Mouse (Mus musculus) midbrain, embryonic 11.5 days (tissue): ENCODE data around the gene Mcm7. TPM values are rescaled to one million over a fixed set of nuclear protein-coding genes. Genes with fewer than 3 reads are reported as not detected.
A peak's percentile ranks its signal among the peaks of the same experiment; 100 is the strongest.

Experiments
- ATAC-seq: fragments of 200-750 bp; cut with Nextera tagmentation; 2 replicates; pipeline ENCODE4 v1.8.0; 2017; ENCODE audit warnings: moderate TSS enrichment, moderate library complexity; ENCODE audit not compliant: low FRiP score
- DNase-seq: peaks from one replicate; pipeline ENCODE4 v3.0.0; 2015; ENCODE audit warnings: low spot score; ENCODE audit errors: missing footprints
- H3K27ac ChIP-seq: fragments of 300-500 bp; sonication (generic); 2 replicates; pipeline ENCODE4 v1.5.1; 2014; ENCODE audit warnings: low read depth, low read length
- H3K27me3 ChIP-seq: fragments of 300-500 bp; sonication (generic); 2 replicates; pipeline ENCODE4 v1.6.1; 2014; ENCODE audit warnings: mild to moderate bottlenecking, low read length, moderate library complexity, mixed read lengths; ENCODE audit not compliant: control insufficient read depth, insufficient read depth
- H3K36me3 ChIP-seq: fragments of 300-500 bp; sonication (generic); 2 replicates; pipeline ENCODE4 v1.6.1; 2014; ENCODE audit warnings: mild to moderate bottlenecking, low read length, moderate library complexity, mixed read lengths; ENCODE audit not compliant: control insufficient read depth, insufficient read depth
- H3K4me1 ChIP-seq: fragments of 300-500 bp; sonication (generic); 2 replicates; pipeline ENCODE4 v1.6.1; 2014; ENCODE audit warnings: low read length; ENCODE audit not compliant: control insufficient read depth, insufficient read depth
- H3K4me2 ChIP-seq: fragments of 300-500 bp; sonication (generic); 2 replicates; pipeline ENCODE4 v1.6.1; 2014; ENCODE audit warnings: mild to moderate bottlenecking, moderate library complexity
- H3K4me3 ChIP-seq: fragments of 300-500 bp; sonication (generic); 2 replicates; pipeline ENCODE4 v1.5.1; 2014; ENCODE audit warnings: low read depth, low read length
- H3K9ac ChIP-seq: fragments of 300-500 bp; sonication (generic); 2 replicates; pipeline ENCODE4 v1.6.1; 2014; ENCODE audit warnings: low read length
- H3K9me3 ChIP-seq: fragments of 300-500 bp; sonication (generic); 2 replicates; pipeline ENCODE4 v1.6.1; 2016; ENCODE audit warnings: low read length; ENCODE audit not compliant: control insufficient read depth
- WGBS: fragments of 180-500 bp; shearing (Covaris S2); extraction: QIAGEN DNeasy Blood & Tissue Kit; methylation state at CpG from one replicate; pipeline ENCODE4 v1.1.7; 2014; 5-methylcytosine and 5-hydroxymethylcytosine counted together
- polyA plus RNA-seq: library from polyadenylated mRNA; unstranded; fragments of >200 nt; fragmentation: Nextera tagmentation; extraction: Ambion mirVana; gene quantifications from 2 replicates; pipeline ENCODE4 v1.2.1, GENCODE M21; 2014

The Mcm7 gene
- polyA plus RNA-seq, 1 experiment from 2014 or later, result 320 TPM

DNA sequence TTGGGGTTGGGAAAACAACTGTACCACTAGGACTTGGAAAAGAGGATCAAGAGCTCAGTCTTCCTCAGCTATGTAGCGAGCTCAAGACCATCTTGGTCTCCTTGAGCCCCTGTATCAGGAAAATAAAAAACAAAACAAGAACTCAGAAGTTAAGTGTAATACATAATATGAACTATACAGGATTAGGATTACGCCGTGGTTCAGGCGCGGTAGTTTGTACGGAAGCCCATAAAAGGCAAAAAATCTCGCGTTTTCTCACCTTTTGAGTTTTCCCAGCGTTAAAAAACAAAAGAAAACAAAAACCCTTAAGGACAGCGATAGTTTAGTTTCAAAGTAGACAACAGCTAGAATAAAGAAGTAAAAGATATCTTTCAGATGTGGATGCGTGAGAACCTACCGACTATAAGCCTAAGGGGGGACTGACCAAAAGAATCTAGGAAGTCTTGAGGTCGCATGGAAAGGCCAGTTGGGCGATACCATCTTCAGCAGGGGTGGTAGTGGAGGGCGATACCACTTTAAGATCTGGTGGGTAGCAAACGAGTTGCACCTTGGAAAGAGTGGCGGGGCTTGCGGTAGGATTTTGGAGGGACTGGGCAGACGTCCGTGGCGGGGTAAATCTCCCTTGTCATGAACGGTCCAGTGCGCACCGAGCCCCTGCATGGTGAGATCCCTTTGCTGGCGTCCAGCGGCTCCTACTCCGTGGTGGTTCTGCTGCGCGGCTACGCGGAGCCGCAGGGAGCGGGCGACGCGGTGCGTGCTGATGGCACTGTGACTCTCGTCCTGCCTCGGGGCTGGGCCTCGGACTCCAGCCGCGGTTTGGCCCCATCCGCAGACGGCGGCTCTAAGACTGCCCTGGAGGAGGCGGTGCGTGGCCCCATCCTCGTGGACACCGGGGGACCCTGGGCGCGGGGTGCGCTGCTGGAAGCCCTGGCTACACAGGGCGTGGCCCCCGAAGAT lies 21.8 kb upstream of the Mcm7 start, which contains the start of gene Mblac1:
Mblac1 (plus strand) TSS at position 544 of the 957 bp plus-strand sequence.
- Histone ChIP-seq H3K4me3 (peak within 1 kb of the TSS; percentile 69), H3K36me3 (peaks cover 5% of the 10 kb centered on the region; the same call in 1 of the 2 replicates), H3K4me1 (0 out of 2 replicates have a peak, but pooled peaks cover 4% of the 10 kb centered on the region), H3K27me3 (no peaks in the 10 kb centered on the region), H3K9me3 (no peaks in the 10 kb centered on the region), H3K9ac (peak within 1 kb of the TSS; percentile 91), H3K27ac (peak within 1 kb of the TSS; percentile 57), H3K4me2 (peak within 1 kb of the TSS; percentile 99)
- peak; percentile 86 for ATAC-seq
- WGBS, result 9% methylated on average over 40 of the region's 54 CpGs
- DNase-seq, result peak; percentile 99

DNA sequence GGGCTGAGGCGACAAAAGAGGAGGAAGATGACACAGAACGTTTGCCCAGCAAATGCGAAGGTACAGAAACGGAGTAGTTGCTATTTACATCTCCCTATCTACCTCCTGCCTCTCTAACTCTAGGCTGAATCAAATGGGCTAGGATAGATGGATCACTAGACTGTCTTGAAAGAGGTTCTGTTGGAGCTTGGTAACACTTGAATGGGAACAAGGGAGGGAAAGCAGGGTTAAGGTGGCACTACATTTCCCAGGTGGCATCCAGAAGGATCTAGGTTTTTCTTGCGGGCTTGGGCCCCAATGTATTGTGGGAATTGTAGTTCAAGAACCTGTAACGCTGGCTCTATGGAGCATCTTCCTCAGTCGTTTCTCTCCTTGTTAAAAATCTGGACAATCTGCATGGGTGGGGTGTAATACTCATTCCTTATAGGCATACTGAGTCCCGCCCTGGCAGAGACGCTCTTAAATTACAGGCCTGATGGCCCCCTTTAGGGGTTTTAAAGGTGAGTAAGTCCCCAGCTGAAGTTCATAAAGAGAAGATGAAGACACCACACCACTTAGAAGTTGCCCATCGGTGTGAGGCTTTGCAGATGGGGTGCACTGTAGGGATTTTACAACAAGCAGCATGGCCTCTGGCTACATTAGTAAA lies 15.6 kb upstream of the Mcm7 start:
- Histone ChIP-seq H3K9ac (peak overlapping the region; percentile 86), H3K27ac (no peak overlapping the region), H3K36me3 (peaks cover 10% of the 10 kb centered on the region), H3K27me3 (no peaks in the 10 kb centered on the region), H3K9me3 (no peaks in the 10 kb centered on the region), H3K4me1 (peaks cover 12% of the 10 kb centered on the region), H3K4me2 (peak overlapping the region; percentile 74), H3K4me3 (peak overlapping the region; percentile 80)
- ATAC-seq (peak; percentile 83), DNase-seq (peak; percentile 98)
- 1% methylated on average over 10 of the region's 10 CpGs for WGBS

DNA sequence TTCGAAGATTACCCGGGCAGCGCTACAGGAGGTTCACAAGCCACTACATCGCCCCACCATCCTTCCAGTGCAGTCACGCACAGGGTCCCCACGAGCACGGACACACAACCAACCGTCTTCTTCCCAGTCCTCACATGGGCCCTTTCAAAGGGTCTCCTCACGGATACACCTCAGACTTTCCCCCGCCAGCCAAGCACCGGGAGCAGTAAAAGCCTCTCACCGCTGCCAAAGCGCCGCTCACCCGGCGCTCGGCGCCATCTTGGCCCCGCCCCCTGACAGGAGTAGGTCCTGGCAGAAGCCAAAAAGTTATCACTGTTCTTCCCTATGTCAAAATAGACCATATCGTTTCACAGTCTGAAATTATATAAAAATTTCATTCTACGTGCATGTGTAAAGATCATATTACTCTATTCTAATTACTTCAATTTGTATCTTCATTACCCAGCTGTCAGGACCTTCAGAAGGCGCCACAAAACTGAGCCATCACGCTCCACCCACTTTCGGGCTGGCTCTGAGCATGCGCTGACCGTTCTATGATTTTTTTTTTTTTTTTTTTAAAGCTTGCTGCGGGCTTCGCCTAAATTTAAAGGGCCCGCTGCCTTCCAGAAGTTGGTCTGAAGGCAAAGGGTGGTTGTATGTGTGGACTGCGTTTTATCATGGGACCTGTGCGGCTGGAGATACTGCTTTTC lies 14.9 kb upstream of the Mcm7 start, which contains the start of the genes Taf6 and Cnpy4:
Taf6 (minus strand) TSS at position 502 of the 689 bp plus-strand sequence.
Cnpy4 (plus strand) TSS at position 536 of the 689 bp plus-strand sequence.
- ATAC-seq, result peak; percentile 83

DNA sequence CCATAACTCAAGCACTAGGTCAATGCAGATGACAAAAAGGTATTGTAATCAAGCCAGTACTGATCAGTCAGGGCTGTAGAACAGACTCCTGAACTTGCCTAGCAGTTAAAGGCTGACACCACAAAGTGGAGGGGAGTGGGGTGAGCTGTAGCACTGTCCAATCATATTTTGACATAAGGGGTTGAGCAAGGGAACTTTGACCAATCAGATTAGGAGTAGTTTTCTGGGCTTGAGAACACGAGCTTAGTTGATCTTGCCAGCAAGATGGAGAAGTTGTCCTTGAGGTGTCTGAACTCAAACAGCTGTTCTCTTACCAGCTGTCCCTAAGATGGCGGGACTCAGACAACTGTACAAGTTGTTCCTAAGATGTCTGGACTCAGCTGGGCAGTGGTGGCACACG lies 995 bp upstream of the Mcm7 start:
- no peak overlapping the region for H3K9ac ChIP-seq
- no peak for DNase-seq
- peaks cover 13% of the 10 kb centered on the region for H3K36me3 ChIP-seq
- H3K4me3 ChIP-seq, result no peak overlapping the region
- no peaks in the 10 kb centered on the region for H3K9me3 ChIP-seq
- H3K4me2 ChIP-seq, result no peak overlapping the region
- no peaks in the 10 kb centered on the region for H3K27me3 ChIP-seq
- no peak for ATAC-seq
- WGBS, result 92% methylated on average over 3 of the region's 3 CpGs
- no peak overlapping the region for H3K27ac ChIP-seq
- H3K4me1 ChIP-seq, result peaks cover 12% of the 10 kb centered on the region

More for the DNA sequence above, 14.9 kb upstream of the Mcm7 start, which contains the start of the genes Taf6 and Cnpy4:
- Histone ChIP-seq H3K9ac (peak within 1 kb of the TSS; percentile 93), H3K4me2 (peak within 1 kb of the TSS; percentile 74), H3K9me3 (no peaks in the 10 kb centered on the region), H3K4me3 (peak within 1 kb of the TSS; percentile 80), H3K36me3 (peaks cover 9% of the 10 kb centered on the region), H3K4me1 (peaks cover 12% of the 10 kb centered on the region), H3K27ac (peak within 1 kb of the TSS; percentile 25; the same call in 1 of the 2 replicates), H3K27me3 (no peaks in the 10 kb centered on the region)
- under 1% methylated on average over 31 of the region's 31 CpGs for WGBS
- peak; percentile 98 for DNase-seq

DNA sequence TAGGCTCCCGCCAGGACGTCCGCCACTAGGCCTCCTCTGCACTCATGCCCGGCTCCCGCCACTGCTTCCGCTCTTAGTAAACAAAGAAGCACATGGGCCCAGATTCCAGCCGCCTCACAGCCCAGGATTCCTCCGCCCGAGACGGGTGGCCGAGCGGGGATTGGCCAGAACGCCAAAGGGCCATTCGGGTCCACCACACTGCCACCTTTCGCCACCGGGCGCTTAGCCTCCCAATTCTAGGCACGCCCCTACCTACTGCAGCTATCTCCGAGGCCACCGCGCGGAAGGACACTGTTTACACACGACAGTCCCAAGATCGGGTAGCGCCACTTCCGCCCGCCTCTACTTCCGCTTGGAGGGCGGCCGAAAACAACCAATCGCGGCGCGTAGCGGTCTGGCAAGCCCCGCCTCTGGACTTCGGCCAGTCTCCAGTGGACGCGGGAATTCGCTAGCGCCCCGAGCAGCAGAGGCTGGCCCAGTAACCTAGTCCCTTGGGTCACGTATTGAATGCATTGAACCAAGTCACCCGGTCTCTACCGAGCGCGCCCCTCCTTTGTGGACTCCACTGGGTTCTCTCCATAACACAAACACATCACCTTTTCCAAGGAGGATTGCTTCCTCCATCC lies 1.2 kb downstream of the Mcm7 start:
- Histone ChIP-seq H3K9me3 (no peaks in the 10 kb centered on the region), H3K4me2 (peak overlapping the region; percentile 78), H3K27ac (peak overlapping the region; percentile 93), H3K27me3 (no peaks in the 10 kb centered on the region), H3K4me1 (peaks cover 12% of the 10 kb centered on the region), H3K9ac (peak overlapping the region; percentile 91), H3K4me3 (peak overlapping the region; percentile 81), H3K36me3 (peaks cover 23% of the 10 kb centered on the region)
- ATAC-seq (peak; percentile 90), DNase-seq (peak; percentile 100)
- under 1% methylated on average over 47 of the region's 47 CpGs for WGBS

DNA sequence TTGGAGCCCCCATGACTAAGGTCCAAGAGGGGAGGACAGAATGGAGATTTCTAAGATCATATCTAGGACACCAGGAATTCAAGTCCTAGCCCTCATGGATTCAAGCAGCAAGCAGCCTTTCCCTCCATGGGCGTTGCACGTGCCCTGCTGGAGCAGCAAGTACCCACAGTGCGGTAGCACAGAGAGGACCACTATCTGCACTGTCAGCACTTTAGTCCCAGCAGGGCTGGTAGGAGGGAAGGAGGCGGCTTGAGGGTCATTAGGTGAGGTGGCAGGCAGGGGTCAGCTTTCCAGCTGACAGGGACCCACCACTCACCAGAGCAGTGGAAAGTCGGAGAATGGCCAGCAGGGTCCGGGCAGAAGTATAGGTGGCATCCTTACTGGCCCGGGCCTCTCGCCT lies 6.6 kb downstream of the Mcm7 start:
- ATAC-seq, result no peak
- no peak overlapping the region for H3K4me2 ChIP-seq
- WGBS, result 85% methylated on average over 8 of the region's 8 CpGs
- no peak overlapping the region for H3K27ac ChIP-seq
- H3K4me1 ChIP-seq, result peaks cover 11% of the 10 kb centered on the region
- no peaks in the 10 kb centered on the region for H3K27me3 ChIP-seq
- H3K9me3 ChIP-seq, result no peaks in the 10 kb centered on the region
- H3K4me3 ChIP-seq, result no peak overlapping the region
- DNase-seq, result no peak
- no peak overlapping the region for H3K9ac ChIP-seq
- peaks cover 41% of the 10 kb centered on the region for H3K36me3 ChIP-seq

DNA sequence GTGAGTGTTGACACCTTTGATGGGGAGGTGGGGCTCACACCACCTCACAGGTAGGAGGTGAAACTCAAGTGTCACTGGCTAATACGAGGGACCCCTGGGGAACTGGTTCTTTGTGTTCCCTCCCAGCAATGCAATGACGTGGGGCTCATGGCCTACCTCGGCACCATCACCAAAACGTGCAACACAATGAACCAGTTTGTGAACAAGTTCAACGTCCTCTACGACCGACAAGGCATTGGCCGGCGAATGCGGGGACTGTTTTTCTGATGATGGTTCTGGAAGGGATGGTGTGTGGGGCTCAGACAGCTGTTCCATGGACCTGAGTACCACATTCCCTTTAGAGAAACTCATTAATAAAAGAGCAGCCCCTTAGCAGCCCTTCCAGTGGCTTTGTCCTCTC lies 8.6 kb downstream of the Mcm7 start:
- no peaks in the 10 kb centered on the region for H3K9me3 ChIP-seq
- ATAC-seq (no peak), DNase-seq (peak; percentile 89)
- no peak overlapping the region for H3K27ac ChIP-seq
- no peak overlapping the region for H3K4me3 ChIP-seq
- peaks cover 37% of the 10 kb centered on the region for H3K36me3 ChIP-seq
- peaks cover 5% of the 10 kb centered on the region for H3K4me1 ChIP-seq
- no peaks in the 10 kb centered on the region for H3K27me3 ChIP-seq
- WGBS, result 77% methylated on average over 10 of the region's 10 CpGs
- no peak overlapping the region for H3K4me2 ChIP-seq
- H3K9ac ChIP-seq, result no peak overlapping the region

DNA sequence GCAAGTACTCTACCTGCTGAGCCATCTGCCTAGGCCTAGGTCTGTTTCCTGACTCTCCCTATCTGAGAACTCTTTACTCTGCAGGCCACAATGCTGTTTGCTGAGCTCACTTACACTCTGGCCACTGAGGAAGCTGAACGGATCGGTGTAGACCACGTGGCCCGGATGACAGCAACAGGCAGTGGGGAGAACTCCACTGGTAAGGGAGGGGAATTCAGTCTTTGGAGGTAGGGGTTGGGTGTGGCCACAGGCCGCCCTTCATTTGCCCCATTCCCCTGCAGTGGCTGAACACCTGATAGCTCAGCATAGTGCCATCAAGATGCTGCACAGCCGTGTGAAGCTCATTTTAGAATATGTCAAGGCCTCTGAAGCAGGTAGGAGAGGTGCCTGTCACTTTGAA lies 9.2 kb downstream of the Mcm7 start:
- Histone ChIP-seq H3K4me2 (no peak overlapping the region), H3K4me1 (peaks cover 5% of the 10 kb centered on the region), H3K9me3 (no peaks in the 10 kb centered on the region), H3K4me3 (no peak overlapping the region), H3K9ac (no peak overlapping the region), H3K27ac (no peak overlapping the region), H3K36me3 (peaks cover 33% of the 10 kb centered on the region), H3K27me3 (no peaks in the 10 kb centered on the region)
- WGBS, result 76% methylated on average over 6 of the region's 6 CpGs
- ATAC-seq, result no peak
- DNase-seq, result no peak
